Mouse (Mus musculus) right cerebral cortex, postnatal 4 days (tissue): ENCODE measurements at regions not wholly inside any gene's neighbourhood (a gene's known extent, or its start where the extent isn't known, plus 50 kb on each side); places are given as distances from the start of the nearest gene placed in this dataset.
A peak's percentile ranks its signal among the peaks of the same experiment; 100 is the strongest.
"Not testable (repeated sequence)": the region's sequence is repeated elsewhere in the genome, so short reads cannot be mapped to it uniquely, and the experiment has no call there.

Experiments
- DNase-seq: peaks from one replicate; pipeline ENCODE4 v3.0.0-alpha.2; 2022

GRCm38 (mm10) chr3:18522562-18522961 lies 574.4 kb downstream of the Cypt12 start:
- DNase-seq: no peak

GRCm38 (mm10) chr3:18524011-18524410 lies 575.8 kb downstream of the Cypt12 start:
- no peak for DNase-seq

DNA sequence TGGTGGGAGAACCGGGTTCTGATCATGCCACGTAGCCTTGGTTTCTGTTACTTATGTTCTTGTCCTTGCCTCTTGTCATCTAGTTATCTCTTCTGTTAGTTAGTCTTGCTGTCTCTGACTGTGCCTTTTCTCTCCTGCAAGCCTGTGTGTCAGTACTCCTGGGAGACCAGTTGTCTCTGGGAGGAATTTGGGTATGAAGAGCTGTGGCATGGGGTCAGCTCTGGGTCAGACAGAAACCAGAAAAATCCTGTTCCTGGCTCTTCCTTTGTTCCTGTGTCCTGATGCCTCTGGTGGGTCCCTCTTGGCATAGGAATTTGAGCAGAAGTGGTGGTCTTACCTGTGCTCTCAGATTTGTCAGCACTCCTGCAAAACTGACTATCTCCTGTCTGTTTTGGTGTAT lies 609.0 kb downstream of the Cypt12 start:
- DNase-seq: no peak

DNA sequence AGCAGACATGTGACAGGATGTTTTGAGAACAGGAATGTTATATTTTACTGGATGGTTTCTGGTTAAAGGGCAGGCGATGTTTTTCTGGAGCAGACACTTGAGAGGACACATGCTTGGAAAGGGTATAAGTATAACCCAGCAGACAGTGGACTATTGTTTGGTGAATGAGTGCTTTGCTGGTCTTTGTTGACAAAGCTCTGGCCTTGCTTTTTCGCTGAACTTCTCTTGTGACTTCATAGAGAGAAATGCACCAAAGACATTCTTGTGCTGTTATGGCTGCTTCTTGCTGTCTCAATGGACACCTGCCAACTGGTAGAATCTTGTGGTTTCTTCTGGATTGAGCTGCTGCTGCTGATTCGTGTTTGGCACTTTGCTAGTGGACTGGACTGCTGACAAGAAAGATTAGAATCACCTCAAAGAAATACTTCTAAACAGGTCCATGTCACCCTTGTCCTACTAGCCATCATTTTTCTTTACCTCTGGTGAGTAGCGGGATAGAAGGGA lies 612.1 kb downstream of the Cypt12 start:
- no peak for DNase-seq

- DNase-seq: not testable (repeated sequence)
Measured at GRCm38 (mm10) chr3:18580911-18581626, 632.9 kb downstream of the Cypt12 start.

DNA sequence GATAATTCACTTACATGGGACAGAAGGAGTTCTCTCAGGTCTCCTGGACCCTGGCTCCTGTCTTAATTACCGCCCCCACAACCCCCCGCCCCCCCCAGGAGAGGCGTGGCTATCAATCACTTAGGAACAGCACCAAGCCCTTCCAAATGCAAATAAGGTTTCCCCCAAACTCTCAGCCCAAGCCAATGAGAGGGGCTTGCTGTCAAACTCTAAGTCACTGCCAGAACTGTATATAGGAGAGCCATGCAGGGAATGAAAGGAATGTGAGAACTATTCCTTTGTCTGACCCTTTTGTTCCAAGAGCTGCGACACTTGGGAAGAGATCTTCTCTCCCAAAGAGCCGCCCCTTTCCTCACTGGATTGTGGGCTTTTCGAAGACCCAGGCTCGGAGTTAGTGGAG lies 672.4 kb downstream of the Cypt12 start:
- DNase-seq: no peak

DNA sequence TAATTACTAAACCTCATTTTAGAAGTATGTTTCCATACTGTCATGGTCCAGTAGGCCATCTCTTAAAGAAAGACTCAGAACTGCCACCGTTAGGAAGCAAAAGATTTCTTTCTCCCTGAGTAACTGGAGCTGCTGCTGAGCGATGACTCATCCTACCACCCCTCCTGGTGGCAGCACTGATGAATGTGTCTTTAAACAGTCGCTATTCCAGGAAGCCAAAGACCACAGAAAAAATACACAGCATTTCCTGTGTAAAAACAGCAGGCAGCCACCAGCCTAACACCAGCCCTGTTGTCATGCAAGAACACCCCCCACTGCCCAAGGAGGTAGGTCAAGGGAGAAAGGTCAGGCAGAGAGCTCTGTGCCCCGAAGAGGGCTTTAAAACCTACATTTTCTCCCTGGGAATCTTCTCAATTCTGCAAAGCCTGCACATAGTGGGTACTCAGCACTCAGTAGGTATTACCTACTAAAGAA lies 675.7 kb downstream of the Cypt12 start:
- DNase-seq: peak; percentile 39

GRCm38 (mm10) chr3:18624381-18625145 lies 676.4 kb downstream of the Cypt12 start:
- DNase-seq: no peak

DNA sequence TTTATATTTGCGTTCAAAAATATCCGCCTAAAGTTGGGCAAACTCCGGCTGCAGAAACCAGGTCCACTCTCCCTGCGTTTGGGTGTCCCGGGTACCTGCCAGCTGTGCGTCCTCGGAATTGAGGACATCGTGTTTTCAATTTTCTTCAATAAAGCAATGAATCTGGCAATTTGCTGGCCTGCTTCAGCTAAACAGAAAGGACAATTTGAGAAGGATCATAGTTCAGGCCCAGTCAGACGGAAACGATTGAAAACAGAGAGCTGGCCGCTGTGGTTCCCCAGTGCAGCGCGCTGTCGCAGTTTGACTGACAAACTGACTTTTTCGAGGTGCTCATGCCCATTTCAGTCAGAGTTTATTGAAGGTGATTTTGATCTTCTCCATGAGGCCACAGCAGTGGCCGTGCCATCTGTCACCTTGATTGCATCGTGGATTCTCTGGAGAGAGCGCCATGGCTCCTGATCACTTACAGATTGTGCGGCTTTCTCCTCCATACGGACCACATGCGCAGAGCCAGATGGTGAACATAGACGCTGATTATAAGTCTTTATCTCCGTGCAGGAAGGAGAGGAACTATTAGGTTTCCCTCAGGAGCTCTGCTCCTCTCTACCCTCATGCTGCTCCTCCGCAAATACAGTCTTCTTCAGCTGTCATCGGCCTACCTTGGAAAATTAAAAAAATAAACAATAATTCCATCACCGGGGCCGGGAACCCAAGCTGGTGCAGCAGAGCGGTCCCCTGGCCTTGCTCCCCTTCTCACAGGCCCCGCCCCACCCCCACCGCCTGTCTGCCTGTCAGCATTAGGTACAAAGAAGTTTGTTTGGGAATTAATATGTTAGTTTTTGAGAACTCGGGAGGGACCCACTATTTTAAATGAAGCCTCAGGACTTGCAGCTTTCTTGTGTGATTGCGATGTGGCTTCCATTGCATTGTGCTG lies 677.5 kb downstream of the Cypt12 start:
- DNase-seq: peak; percentile 41

GRCm38 (mm10) chr3:18626375-18626774 lies 678.2 kb downstream of the Cypt12 start:
- DNase-seq: no peak

DNA sequence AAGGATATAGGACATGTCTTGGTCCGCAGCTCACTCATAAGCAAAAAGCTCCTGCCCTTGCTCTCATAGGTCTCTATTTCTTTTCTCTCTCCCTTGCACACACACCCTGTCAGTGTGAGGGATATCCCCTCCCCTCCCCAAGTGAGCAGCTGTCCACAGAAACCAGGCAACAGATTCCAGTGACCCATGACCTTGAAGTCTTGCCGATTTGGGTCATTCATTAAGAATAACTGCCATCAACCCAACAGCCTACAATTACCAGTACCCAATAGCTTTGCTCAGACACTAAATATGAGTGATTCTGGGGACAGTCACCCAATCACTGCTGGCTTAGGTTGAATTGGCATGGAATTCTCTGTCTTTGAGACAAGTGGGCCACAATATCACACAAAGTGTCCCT lies 678.6 kb downstream of the Cypt12 start:
- no peak for DNase-seq

DNA sequence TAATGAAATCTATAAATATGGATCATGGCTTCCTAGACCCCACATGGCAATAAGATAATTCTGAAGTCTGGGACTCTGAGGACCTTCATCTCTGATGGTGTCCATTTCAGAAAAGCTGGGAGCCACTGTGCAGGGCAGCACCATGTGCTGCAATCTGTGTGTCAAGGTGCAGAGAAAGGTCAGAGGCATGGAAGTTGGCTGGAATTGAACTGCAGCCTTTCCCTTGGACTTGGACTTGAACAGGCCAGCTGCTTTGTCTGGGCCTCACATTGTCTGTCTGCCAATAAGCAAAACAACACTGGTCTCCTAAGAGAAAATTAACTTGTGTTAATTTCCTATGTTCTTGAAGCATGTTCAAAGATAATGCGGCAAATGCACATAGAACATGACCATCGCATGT lies 681.0 kb downstream of the Cypt12 start:
- DNase-seq: no peak

GRCm38 (mm10) chr3:18631601-18632000 lies 683.4 kb downstream of the Cypt12 start:
- no peak for DNase-seq

DNA sequence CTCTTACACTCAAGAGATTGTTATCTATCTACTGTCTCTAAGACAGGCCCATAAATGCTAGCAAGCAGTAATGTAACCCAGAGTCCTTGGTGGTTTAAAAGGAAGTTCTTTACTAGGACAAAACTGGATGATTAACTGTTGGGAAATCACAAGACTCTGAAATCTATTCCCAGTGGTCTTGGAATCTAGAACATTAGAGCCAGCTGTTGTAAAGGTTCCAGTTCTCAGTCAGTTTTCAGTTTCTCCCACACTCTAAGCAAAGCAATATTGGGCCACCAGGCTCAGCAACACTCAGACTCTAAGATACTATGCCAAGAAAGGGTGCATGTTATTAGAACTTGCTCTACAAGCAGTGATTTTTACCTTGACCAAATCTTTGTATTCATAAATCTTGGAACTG lies 686.6 kb downstream of the Cypt12 start:
- DNase-seq: no peak

DNA sequence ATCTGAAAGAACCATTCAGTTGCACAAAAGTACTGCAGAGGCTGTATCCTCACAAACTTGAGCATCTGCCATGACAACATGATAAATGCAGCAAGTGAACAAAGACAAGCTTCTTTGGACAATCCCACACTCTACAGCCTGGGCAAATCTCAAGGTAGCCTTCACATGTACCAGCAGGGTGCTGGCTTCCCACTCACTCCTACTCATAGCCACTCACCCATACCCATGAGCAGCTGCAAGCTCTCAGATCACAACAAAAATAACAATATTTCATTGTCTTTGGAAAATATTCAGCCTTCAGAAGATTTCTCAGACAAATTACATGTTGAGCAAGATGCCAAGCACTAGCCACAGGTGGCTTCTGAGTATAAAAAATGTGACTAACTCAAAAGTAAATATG lies 689.3 kb downstream of the Cypt12 start:
- DNase-seq: no peak

- no peak for DNase-seq
Measured at GRCm38 (mm10) chr3:18640286-18640685, 692.1 kb downstream of the Cypt12 start.

DNA sequence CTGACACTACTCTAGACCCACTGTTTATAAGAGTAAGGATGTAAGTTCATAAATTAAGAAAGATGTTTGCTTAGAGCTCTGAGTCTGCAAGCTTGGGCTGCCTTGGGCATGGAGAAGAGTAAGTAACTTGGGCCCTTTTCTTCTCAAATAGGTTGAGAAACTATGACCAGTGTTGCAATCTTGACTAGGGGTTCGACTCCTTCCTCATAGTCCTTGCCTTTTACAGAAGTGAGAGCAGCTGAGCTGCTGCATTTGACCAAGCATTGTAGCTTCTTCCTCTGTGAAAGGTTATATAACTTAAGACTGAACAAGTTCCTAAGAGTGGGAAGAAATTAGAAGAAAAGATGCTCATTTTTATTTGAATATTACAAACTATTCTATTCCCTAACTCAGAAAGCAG lies 693.5 kb downstream of the Cypt12 start:
- no peak for DNase-seq

- no peak for DNase-seq
Measured at GRCm38 (mm10) chr3:18643408-18644035, 695.3 kb downstream of the Cypt12 start.

DNA sequence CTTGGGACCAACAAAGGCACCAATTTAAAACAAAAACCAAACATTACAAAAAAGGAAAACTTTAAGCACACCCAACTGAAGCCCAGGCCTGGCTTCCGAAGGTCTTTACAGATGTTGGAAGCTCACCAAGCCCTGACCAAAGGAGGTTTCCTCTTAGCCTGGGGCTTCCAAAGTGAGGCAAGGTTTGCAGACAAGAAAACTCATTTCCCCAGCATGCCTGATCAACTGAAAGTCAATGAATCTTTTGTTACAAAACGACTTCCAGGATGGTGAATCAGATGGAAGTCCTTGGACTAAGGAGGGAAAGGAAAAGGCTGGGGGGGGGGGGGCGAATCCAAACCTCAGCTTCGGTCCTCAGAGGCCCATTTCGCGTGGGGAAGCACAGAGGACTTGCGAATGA lies 697.3 kb downstream of the Cypt12 start:
- DNase-seq: no peak

DNA sequence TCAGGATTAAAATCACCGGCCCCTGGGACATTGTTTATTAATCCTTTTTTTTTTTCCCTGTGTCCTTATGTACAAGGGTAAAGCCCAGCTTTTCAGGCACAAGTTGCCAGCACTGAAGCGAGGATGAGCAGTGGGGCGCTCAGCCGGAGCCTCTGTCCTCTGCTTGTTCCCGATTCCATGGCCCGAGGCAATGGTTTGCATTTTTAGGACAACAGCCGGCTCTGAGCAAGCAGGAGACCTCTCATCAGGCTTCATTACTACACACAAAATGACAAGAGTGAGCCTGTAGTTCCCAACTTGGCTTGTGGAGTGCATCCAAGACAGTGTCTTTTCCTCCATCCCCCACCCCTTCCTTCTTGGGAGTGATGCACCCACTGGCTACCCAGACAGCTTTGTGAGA lies 697.7 kb downstream of the Cypt12 start:
- DNase-seq: no peak

DNA sequence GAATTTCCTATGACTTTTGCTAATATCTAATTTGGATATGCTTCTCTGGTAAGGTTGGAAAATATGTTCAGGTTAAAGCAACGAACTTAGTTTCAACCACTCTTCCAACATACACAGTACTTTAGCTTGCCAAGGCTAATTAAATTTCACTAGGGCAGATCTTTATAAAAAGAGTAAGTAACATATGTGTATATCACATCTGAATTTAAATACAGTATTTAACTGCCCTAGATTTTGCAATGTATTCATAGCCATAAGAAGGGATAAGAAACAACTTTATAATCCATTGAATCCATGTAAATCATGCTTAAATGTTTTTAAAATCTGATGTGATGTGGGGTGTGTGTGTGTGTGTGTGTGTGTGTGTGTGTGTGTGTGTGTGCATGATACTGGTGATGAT lies 705.3 kb downstream of the Cypt12 start:
- DNase-seq: no peak

- DNase-seq: no peak
Measured at GRCm38 (mm10) chr3:18665738-18666137, 717.5 kb downstream of the Cypt12 start.

DNA sequence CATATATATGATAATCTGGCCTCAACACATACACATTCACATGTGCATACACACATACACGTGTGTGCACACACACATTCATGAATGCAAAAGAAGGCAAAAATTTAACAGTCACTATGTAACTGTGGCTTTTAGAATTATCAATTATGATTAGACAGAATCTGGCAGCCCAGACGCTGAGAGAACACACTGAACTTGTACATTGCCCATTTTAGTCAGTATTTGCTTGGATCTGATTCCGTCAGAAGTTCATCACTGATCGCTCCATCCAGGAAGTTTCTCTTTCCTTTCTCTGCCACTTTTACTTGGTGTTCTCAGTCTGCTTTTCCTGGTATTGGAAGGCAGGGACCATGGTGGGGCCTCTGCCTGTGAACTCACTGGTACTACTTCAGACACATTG lies 719.5 kb downstream of the Cypt12 start:
- no peak for DNase-seq
